Mouse (Mus musculus) olfactory bulb, adult 2 months (tissue): Measurements from ENCODE around the gene Fam83f.

Source experiments
- CTCF ChIP-seq: fragments of 200-500 bp; IDR thresholded peaks from 2 replicates; pipeline ENCODE4 v1.5.1; 2012; ENCODE audit warnings: low read depth, mild to moderate bottlenecking, low read length, moderate library complexity; ENCODE audit not compliant: insufficient read depth
- POLR2A ChIP-seq: fragments of 200-500 bp; IDR thresholded peaks from 2 replicates; pipeline ENCODE4 v1.6.1; 2012; ENCODE audit warnings: mild to moderate bottlenecking, low read depth, low read length, moderate library complexity; ENCODE audit not compliant: insufficient read depth

GRCm38 (mm10) chr15:80742991-80743474 is 71.4 kb downstream of the Fam83f start:
- TF ChIP-seq CTCF (no peak), POLR2A (no peak)
